Mouse (Mus musculus): Measurements from ENCODE around the gene Chrm3.

The Chrm3 gene

GRCm38 (mm10) chr13:10235391-10236169 lies 125.1 kb downstream of the Chrm3 start:
- peak; percentile 24 to 47 for DNase-seq

GRCm38 (mm10) chr13:10220403-10220802 lies 140.2 kb downstream of the Chrm3 start:
- no peak for DNase-seq

- DNase-seq: no peak
These were observed 148.5 kb downstream of the Chrm3 start for GRCm38 (mm10) chr13:10212112-10212511.

GRCm38 (mm10) chr13:10210522-10211244 lies 150.0 kb downstream of the Chrm3 start:
- DNase-seq: no peak

- DNase-seq: no peak
These were observed 161.3 kb downstream of the Chrm3 start for GRCm38 (mm10) chr13:10199206-10199956.

GRCm38 (mm10) chr13:10189829-10190228 lies 170.8 kb downstream of the Chrm3 start:
- no peak for DNase-seq

- no peak for DNase-seq
These were observed 172.7 kb downstream of the Chrm3 start for GRCm38 (mm10) chr13:10187926-10188325.

GRCm38 (mm10) chr13:10183837-10184236 lies 176.8 kb downstream of the Chrm3 start:
- DNase-seq: no peak

- no peak for DNase-seq
These were observed 177.9 kb downstream of the Chrm3 start for GRCm38 (mm10) chr13:10182756-10183155.

- DNase-seq: no peak
These were observed 190.1 kb downstream of the Chrm3 start for GRCm38 (mm10) chr13:10170529-10170928.

- DNase-seq: no peak
These were observed 197.3 kb downstream of the Chrm3 start for GRCm38 (mm10) chr13:10163354-10163753.

GRCm38 (mm10) chr13:10157496-10157895 lies 203.2 kb downstream of the Chrm3 start:
- DNase-seq: no peak

- no peak for DNase-seq
These were observed 220.1 kb downstream of the Chrm3 start for GRCm38 (mm10) chr13:10140573-10140972.

GRCm38 (mm10) chr13:10138878-10139277 lies 221.8 kb downstream of the Chrm3 start:
- DNase-seq: no peak

- DNase-seq: no peak
These were observed 229.6 kb downstream of the Chrm3 start for GRCm38 (mm10) chr13:10131064-10131463.

- DNase-seq: no peak
These were observed 248.4 kb downstream of the Chrm3 start for GRCm38 (mm10) chr13:10112211-10112610.

GRCm38 (mm10) chr13:10109542-10109941 lies 251.1 kb downstream of the Chrm3 start:
- peak; percentile 16 to 62 for DNase-seq

- no peak for DNase-seq
These were observed 253.3 kb downstream of the Chrm3 start for GRCm38 (mm10) chr13:10107331-10107730.

GRCm38 (mm10) chr13:10090778-10091177 lies 269.9 kb downstream of the Chrm3 start:
- DNase-seq: no peak

- peak; percentile 22 to 26 for DNase-seq
These were observed 274.3 kb downstream of the Chrm3 start for GRCm38 (mm10) chr13:10086336-10086735.

- peak; percentile 37 to 80 for DNase-seq
These were observed 278.7 kb downstream of the Chrm3 start for GRCm38 (mm10) chr13:10081896-10082426.

GRCm38 (mm10) chr13:10071165-10071564 lies 289.5 kb downstream of the Chrm3 start:
- peak; percentile 38 to 69 for DNase-seq

All from kidney, postnatal 36 days (tissue).